Mouse (Mus musculus) frontal cortex, adult (tissue): ENCODE results near the gene Vmn2r90.
"Not testable (repeated sequence)": the region's sequence is repeated elsewhere in the genome, so short reads cannot be mapped to it uniquely, and the experiment has no call there.

Experiments
- ATAC-seq: cut with Nextera tagmentation; 2 replicates; pipeline ENCODE4 v1.9.2; 2017; ENCODE audit warnings: mild to moderate bottlenecking, moderate library complexity, mixed read lengths; ENCODE audit not compliant: low TSS enrichment

The Vmn2r90 gene

DNA sequence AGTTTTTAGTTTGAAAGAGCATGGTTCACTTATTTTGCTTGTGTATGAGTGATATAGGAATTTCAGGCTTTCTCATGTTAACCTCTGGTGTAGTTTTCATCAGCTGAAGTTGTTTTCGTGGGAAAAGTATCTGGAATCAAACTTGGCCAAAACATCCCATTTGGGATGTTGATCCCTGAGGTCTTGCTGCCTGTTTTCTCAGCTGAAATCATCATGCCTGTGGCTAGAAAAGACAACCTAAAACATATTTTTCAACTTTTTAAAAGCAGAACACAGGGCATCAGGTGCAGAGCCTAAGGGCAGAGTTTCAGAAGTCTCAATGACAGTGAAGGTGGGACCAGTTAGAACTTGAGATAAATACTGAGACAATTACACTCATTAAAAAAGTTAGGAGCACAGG is at the start of gene Vmn2r90:
Vmn2r90 (plus strand) TSS at position 301 of the 400 bp plus-strand sequence.
- ATAC-seq: no peak

DNA sequence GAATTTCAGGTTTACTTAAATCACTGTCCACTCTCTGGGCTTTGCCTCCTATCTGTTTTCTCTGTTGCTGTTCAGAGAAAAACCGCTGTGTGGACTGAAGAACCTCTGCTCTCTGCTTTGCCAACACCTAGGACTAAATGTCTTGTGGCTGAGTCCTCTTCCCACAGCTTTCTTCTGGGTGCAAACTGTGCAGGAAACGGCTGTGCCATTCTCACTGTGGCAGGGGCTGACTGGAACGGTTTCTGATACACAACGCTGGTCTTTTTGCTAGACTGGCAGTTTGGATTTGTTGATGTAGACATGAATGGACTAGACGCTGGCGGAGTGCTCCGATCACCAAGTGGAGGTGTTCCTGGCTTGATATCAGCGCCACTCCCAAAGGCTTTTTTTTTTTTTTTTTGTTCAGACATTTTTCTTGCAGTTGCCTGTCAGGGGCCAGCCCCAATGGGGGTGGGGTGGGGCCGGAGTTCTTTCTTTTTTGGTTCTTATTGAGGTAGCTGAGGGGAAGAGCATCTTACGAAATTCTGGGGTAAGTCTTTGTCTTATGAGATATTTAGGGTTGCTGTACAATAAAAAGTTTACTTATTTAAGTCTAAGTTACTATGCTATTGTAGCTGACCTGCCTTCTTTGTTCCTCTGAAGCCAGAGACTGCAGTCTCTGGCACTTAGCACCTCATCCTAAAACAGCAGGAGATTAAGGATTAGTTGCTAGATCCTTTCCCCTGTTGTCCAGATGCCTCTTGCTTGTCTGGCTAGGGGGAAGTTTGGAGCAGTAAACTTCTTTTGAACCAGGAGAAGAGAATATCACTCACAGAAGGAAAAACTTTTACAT is 48.3 kb upstream of the Vmn2r90 start:
- no peak for ATAC-seq

GRCm38 (mm10) chr17:17655829-17656176 is 47.7 kb upstream of the Vmn2r90 start:
- ATAC-seq: no peak

- ATAC-seq: no peak
These were observed 24.8 kb upstream of the Vmn2r90 start for GRCm38 (mm10) chr17:17678781-17679180.

- ATAC-seq: no peak
These were observed 12.9 kb upstream of the Vmn2r90 start for GRCm38 (mm10) chr17:17690659-17691058.

DNA sequence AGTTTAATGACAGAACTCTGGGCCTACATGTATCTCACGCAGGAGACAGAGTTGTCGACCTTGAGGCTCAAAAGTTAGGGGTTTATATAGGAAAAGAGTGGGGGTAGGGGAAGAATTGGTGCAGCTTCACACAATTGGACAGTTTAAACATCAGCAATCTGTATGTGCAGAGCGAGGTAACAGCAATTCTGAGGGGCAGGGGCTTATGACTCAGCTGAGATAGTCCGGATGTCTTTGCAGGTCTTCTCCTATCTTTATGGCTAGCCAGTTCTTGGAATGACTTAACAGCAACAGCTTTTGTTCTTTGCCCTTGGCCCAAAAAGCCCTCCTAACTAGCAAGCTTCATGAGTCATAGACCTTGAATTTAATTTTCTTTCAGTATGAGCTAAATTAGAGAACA is 28.8 kb downstream of the Vmn2r90 start:
- ATAC-seq: not testable (repeated sequence)

DNA sequence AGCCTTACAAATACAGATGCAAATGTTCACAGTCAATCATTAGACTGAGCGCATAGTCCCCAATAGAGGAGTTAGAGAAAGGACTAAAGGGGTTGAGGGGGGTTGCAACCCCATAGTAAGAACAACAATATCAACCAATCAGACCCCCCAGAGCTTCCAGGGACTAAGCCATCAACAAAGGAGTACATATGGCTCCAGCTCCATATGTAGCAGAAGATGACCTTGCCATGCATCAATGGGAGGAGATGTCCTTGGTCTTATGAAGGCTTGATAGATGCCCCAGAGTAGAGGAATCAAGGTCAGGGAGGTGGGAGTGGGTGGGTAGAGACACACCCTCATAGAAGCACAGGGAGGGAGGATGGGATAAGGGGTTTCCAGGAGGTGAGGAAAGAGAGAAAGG is 35.1 kb downstream of the Vmn2r90 start:
- no peak for ATAC-seq

DNA sequence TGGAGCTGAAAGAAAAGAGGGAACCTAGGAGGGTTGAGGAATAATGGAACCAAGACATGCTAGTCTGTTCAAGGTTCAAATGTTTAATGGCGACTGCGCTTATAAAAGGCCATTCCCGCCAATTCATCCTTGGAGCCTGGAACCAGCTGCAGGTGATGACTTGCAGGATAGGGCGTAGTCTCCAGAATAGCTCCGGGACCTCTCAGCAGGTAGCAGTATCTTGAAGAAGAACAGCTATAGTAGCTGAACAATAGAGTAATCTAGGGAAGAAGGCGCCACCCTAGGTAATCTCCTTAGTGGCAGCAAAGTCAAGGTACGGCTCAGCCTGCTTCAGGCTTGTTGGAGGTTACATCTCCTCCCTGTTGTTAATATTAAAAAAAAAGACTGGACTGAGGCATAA is 35.8 kb downstream of the Vmn2r90 start:
- ATAC-seq: not testable (repeated sequence)

DNA sequence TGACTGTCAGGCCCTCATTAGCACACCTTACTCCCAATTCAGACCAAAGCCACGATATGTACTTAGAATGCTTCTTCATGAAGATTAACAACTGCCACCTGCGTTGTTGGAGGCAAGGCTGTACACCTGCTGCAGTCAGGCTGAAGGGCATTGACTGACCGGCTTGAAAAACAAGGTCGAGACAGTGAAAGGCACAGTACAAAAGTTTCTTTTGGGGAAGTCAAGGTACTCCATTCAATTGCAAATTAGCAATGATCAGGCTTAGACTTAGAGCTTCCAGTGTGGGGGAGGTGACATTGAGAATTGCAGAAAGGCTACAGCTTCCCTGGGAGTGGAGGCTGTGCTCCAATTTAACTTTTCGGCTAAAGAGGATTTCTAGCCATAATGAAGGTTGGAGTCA is 36.4 kb downstream of the Vmn2r90 start:
- ATAC-seq: not testable (repeated sequence)

- ATAC-seq: not testable (repeated sequence)
These were observed 38.0 kb downstream of the Vmn2r90 start for GRCm38 (mm10) chr17:17741516-17741915.

- peak; percentile 70 for ATAC-seq
These were observed 45.8 kb downstream of the Vmn2r90 start for GRCm38 (mm10) chr17:17749371-17749770.

DNA sequence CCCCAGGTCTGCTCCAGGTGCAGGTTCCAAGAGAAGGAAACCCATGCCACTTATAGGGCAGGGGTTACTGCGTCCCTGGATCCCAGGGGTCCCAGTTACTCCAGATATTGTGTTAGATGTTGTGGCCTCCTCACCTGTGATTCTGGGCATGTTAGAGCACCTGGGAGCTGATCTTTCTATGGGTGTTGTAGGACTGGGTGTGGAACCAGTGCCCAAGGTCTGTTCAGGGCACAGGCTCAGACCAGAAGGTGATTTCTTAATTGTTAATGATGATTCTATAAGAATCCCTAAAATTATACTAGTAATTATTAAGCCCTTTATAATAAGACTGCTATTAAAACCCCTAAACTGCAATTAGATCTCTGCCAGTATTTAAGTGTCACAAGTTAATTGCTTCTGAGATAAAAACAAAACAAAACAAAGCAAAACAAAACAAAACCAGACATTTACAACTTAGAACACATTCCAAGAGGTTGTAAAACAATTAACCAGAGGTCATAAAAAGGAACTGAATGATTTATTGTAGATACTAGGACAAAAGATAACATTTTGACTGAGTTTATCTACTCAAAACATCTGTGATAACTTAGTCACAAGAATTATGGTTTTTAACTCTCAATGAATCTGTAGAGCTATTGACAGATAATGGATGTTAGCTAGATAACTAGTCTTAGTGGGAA is 59.2 kb downstream of the Vmn2r90 start:
- no peak for ATAC-seq

- ATAC-seq: no peak
These were observed 60.7 kb downstream of the Vmn2r90 start for GRCm38 (mm10) chr17:17764206-17764605.

DNA sequence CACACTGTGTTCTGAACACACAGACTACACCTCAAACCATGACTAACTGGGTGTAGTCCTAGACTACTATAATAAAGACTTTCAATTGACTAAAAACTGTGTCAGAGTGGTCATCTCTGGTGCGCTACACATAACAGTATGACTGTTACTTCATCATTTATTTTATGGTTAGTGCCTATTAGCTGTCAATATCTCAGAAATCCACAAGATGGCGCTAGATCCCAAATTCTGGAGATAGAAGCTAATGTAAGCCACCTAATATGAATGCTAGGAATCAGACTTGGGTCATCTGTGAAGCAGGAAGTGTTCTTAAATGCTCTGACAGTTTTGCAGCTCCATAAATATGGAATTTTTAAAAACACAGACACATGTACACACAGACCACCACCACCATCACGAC is 62.9 kb downstream of the Vmn2r90 start:
- peak; percentile 77 for ATAC-seq
